Mouse (Mus musculus) liver, postnatal 0 days (tissue): Measurements from ENCODE around the gene Nfix. TPM values are rescaled to one million over a fixed set of nuclear protein-coding genes. Genes with fewer than 3 reads are reported as not detected.

Experiments used
- ATAC-seq: fragments of 200-750 bp; cut with Nextera tagmentation; 2 replicates; pipeline ENCODE4 v1.8.0; 2017; ENCODE audit warnings: mild to moderate bottlenecking, moderate library complexity
- DNase-seq: peaks from one replicate; pipeline ENCODE4 v3.0.0-alpha.2; 2016
- H3K27ac ChIP-seq: fragments of 300-500 bp; sonication (generic); 2 replicates; pipeline ENCODE4 v1.5.1; 2014; ENCODE audit warnings: antibody characterized with exemption, moderate library complexity, mild to moderate bottlenecking, low read depth
- H3K27me3 ChIP-seq: fragments of 300-500 bp; sonication (generic); 2 replicates; pipeline ENCODE4 v1.6.1; 2014; ENCODE audit warnings: low read length, control low read depth, mixed read lengths; ENCODE audit not compliant: insufficient read depth
- H3K36me3 ChIP-seq: fragments of 300-500 bp; sonication (generic); replicated peaks from 2 replicates; pipeline ENCODE4 v1.6.1; 2014; ENCODE audit warnings: mild to moderate bottlenecking, control low read depth, low read length, moderate library complexity, mixed read lengths; ENCODE audit not compliant: insufficient read depth
- H3K4me1 ChIP-seq: fragments of 300-500 bp; sonication (generic); 2 replicates; pipeline ENCODE4 v1.6.1; 2014; ENCODE audit warnings: antibody characterized with exemption, mild to moderate bottlenecking, control low read depth; ENCODE audit not compliant: insufficient read depth
- H3K4me2 ChIP-seq: fragments of 300-500 bp; sonication (generic); 2 replicates; pipeline ENCODE4 v1.6.1; 2014; ENCODE audit warnings: low read depth, mild to moderate bottlenecking, low read length, moderate library complexity, mixed read lengths
- H3K4me3 ChIP-seq: fragments of 300-500 bp; sonication (generic); 2 replicates; pipeline ENCODE4 v1.5.1; 2014; ENCODE audit warnings: low read depth, low read length
- H3K9ac ChIP-seq: fragments of 300-500 bp; sonication (generic); replicated peaks from 2 replicates; pipeline ENCODE4 v1.6.1; 2014; ENCODE audit warnings: mild to moderate bottlenecking, moderate library complexity
- H3K9me3 ChIP-seq: fragments of 300-500 bp; sonication (generic); 2 replicates; pipeline ENCODE4 v1.6.1; 2016; ENCODE audit warnings: mild to moderate bottlenecking, control low read depth, low read length, mixed read lengths
- CTCF ChIP-seq: sonication (generic); IDR thresholded peaks from 2 replicates; pipeline ENCODE4 v1.5.1; 2016; ENCODE audit warnings: antibody characterized with exemption, low read depth
- EP300 ChIP-seq: IDR thresholded peaks from 2 replicates; pipeline ENCODE4 v1.6.1; 2016; ENCODE audit warnings: antibody characterized with exemption, low read depth, mild to moderate bottlenecking
- WGBS: fragments of 180-500 bp; shearing (Covaris S2); extraction: QIAGEN DNeasy Blood & Tissue Kit; methylation state at CpG from one replicate; pipeline ENCODE4 v1.1.7; 2014; ENCODE audit not compliant: insufficient replicate concordance; 5-methylcytosine and 5-hydroxymethylcytosine counted together
- polyA plus RNA-seq: library from polyadenylated mRNA; unstranded; fragments of >200 nt; fragmentation: Nextera tagmentation; extraction: Ambion mirVana; gene quantifications from 2 replicates; pipeline ENCODE4 v1.2.1, GENCODE M21; 2015

Nfix gene
- polyA plus RNA-seq, 1 experiment from 2014 or later = 4.7 TPM

- Histone ChIP-seq H3K4me3 (peak overlapping the region; percentile 38), H3K36me3 (no peaks in the 10 kb centered on the region), H3K4me1 (peaks cover 15% of the 10 kb centered on the region), H3K9ac (no peak overlapping the region), H3K27ac (no peak overlapping the region), H3K9me3 (no peaks in the 10 kb centered on the region), H3K27me3 (peaks cover 14% of the 10 kb centered on the region), H3K4me2 (peak overlapping the region; percentile 68)
- WGBS = 37% methylated on average over 10 of the region's 10 CpGs
- no peak for ATAC-seq
- TF ChIP-seq CTCF (no peak), EP300 (no peak)
- DNase-seq = no peak
Observed at GRCm38 (mm10) chr8:84811303-84811702, 11.2 kb upstream of the Nfix start.

GRCm38 (mm10) chr8:84810896-84811295, 10.8 kb upstream of the Nfix start:
- peak overlapping the region; percentile 68 for H3K4me2 ChIP-seq
- peak; percentile 94 for DNase-seq
- no peak overlapping the region for H3K9ac ChIP-seq
- H3K4me1 ChIP-seq = peaks cover 15% of the 10 kb centered on the region
- H3K9me3 ChIP-seq = no peaks in the 10 kb centered on the region
- H3K4me3 ChIP-seq = peak overlapping the region; percentile 38
- peak; percentile 67 for ATAC-seq
- under 1% methylated on average over 23 of the region's 32 CpGs for WGBS
- H3K27ac ChIP-seq = no peak overlapping the region
- H3K36me3 ChIP-seq = no peaks in the 10 kb centered on the region
- H3K27me3 ChIP-seq = peaks cover 14% of the 10 kb centered on the region
- TF ChIP-seq EP300 = no peak
- TF ChIP-seq CTCF = peak; percentile 88

- H3K9ac ChIP-seq = no peak overlapping the region
- WGBS = 76% methylated on average over 5 of the region's 5 CpGs
- H3K9me3 ChIP-seq = no peaks in the 10 kb centered on the region
- H3K4me1 ChIP-seq = peaks cover 7% of the 10 kb centered on the region
- DNase-seq (no peak), ATAC-seq (no peak)
- no peak overlapping the region for H3K4me2 ChIP-seq
- TF ChIP-seq CTCF (no peak), EP300 (no peak)
- no peak overlapping the region for H3K27ac ChIP-seq
- peaks cover 16% of the 10 kb centered on the region for H3K27me3 ChIP-seq
- no peak overlapping the region for H3K4me3 ChIP-seq
- no peaks in the 10 kb centered on the region for H3K36me3 ChIP-seq
Observed at GRCm38 (mm10) chr8:84809941-84810280, 9.8 kb upstream of the Nfix start.

- TF ChIP-seq EP300 (no peak), CTCF (no peak)
- Histone ChIP-seq H3K9ac (no peak overlapping the region), H3K4me3 (no peak overlapping the region), H3K9me3 (no peaks in the 10 kb centered on the region), H3K36me3 (no peaks in the 10 kb centered on the region), H3K4me1 (peaks cover 7% of the 10 kb centered on the region), H3K27me3 (peaks cover 16% of the 10 kb centered on the region), H3K4me2 (no peak overlapping the region), H3K27ac (no peak overlapping the region)
- DNase-seq = no peak
- no peak for ATAC-seq
- WGBS = 70% methylated on average over 12 of the region's 12 CpGs
Observed at GRCm38 (mm10) chr8:84809109-84809940, 9.2 kb upstream of the Nfix start.

GRCm38 (mm10) chr8:84806031-84806430, 5.9 kb upstream of the Nfix start:
- ATAC-seq (no peak), DNase-seq (no peak)
- Histone ChIP-seq H3K27me3 (peaks cover 7% of the 10 kb centered on the region), H3K4me2 (no peak overlapping the region), H3K4me1 (peaks cover 4% of the 10 kb centered on the region), H3K9ac (no peak overlapping the region), H3K36me3 (no peaks in the 10 kb centered on the region), H3K27ac (no peak overlapping the region), H3K4me3 (no peak overlapping the region), H3K9me3 (no peaks in the 10 kb centered on the region)
- WGBS = 91% methylated on average over 5 of the region's 5 CpGs
- TF ChIP-seq CTCF = peak; percentile 30
- TF ChIP-seq EP300 = no peak

- DNase-seq (peak; percentile 68), ATAC-seq (peak; percentile 63)
- H3K4me2 ChIP-seq = peak overlapping the region; percentile 79
- 0 out of 2 replicates have a peak, but pooled peaks have one; percentile 19 for TF ChIP-seq CTCF
- no peak for TF ChIP-seq EP300
- no peaks in the 10 kb centered on the region for H3K9me3 ChIP-seq
- peak overlapping the region; percentile 57 for H3K4me3 ChIP-seq
- H3K27ac ChIP-seq = peak overlapping the region; percentile 77
- H3K4me1 ChIP-seq = peaks cover 10% of the 10 kb centered on the region
- 1% methylated on average over 55 of the region's 108 CpGs for WGBS
- H3K36me3 ChIP-seq = no peaks in the 10 kb centered on the region
- peaks cover 20% of the 10 kb centered on the region for H3K27me3 ChIP-seq
- H3K9ac ChIP-seq = peak overlapping the region; percentile 81
Observed at GRCm38 (mm10) chr8:84799136-84799931, 810 bp downstream of the Nfix start.
